Mouse (Mus musculus): ENCODE measurements at regions not wholly inside any gene's neighbourhood (a gene's known extent, or its start where the extent isn't known, plus 50 kb on each side); places are given as distances from the start of the nearest gene placed in this dataset.

DNA sequence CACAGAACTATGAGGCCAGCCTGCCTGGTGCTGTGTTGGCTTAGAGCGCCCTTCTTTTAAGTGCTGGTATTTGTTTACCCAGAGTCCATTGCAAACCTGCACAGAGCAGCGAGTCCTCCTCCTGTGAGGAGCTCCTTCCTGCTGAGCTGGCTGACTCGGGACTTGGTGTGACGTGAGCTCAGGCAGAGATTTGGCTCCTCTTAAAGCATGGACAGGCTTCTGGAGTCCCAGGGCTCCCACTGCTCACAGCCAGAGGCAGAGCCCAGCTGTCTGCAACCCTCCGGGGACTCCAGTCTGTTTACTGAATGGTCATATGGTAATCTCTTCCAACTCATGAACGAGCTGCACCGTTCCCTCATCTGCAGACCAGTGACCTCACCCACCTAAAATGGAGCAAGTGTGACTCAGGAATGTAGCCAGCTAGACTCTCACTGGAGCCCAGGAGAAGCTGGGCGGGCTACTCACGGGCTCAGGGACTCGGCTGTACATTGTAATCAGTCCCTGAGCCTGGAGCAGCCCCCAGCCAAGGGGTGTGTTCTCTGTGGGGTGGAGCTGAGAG lies 715.6 kb upstream of the Car8 start:
- peak; percentile 40 for DNase-seq (ENCODE audit: low spot score)

- DNase-seq (ENCODE audit: low spot score) = no peak
These were observed 714.3 kb upstream of the Car8 start for GRCm38 (mm10) chr4:8953181-8953580.

GRCm38 (mm10) chr4:8949951-8950350 lies 711.1 kb upstream of the Car8 start:
- DNase-seq (ENCODE audit: low spot score) = no peak

GRCm38 (mm10) chr4:8949537-8949936 lies 710.7 kb upstream of the Car8 start:
- DNase-seq (ENCODE audit: low spot score) = no peak

DNA sequence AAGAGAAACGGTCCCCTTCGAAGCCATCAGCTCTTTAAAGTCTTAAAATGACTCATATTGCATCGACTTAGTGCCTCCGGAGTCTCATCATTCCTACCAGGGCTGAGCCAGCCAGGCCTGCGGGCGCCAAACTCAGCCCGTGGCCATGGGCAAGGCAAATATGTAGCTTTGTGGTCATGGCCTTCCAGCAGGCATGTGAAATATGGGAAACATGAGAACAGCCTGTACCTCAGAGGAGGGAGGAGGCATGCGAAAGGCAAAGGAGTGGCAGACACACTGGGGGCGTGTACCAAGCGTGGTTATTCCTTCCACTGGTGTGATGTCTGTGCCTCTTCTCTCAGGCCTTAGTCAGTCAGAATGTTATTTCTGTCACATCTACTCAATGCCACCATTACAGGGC lies 706.3 kb upstream of the Car8 start:
- no peak for DNase-seq (ENCODE audit: low spot score)

DNA sequence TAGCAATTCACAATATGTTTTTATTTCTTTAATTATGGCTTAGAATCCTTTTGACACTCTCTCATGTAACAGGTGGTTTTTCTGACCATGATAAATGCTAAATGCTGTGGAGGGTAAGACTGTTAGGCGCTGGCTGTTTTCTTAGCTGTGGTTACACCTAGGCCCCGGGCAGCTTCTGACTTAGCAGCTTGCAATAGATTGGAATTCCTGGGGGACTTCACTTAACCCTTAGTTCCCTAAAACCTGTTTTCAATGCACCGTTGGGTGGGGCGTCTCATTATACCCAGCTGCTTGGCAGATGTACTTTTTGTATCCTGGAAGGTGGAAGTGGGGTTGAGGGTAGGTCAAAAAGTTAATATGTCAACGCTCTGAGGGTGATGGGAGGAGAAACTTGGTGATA lies 704.2 kb upstream of the Car8 start:
- DNase-seq (ENCODE audit: low spot score) = no peak

GRCm38 (mm10) chr4:8938948-8939411 lies 700.1 kb upstream of the Car8 start:
- no peak for DNase-seq (ENCODE audit: low spot score)

- DNase-seq (ENCODE audit: low spot score) = no peak
These were observed 697.1 kb upstream of the Car8 start for GRCm38 (mm10) chr4:8935899-8936298.

DNA sequence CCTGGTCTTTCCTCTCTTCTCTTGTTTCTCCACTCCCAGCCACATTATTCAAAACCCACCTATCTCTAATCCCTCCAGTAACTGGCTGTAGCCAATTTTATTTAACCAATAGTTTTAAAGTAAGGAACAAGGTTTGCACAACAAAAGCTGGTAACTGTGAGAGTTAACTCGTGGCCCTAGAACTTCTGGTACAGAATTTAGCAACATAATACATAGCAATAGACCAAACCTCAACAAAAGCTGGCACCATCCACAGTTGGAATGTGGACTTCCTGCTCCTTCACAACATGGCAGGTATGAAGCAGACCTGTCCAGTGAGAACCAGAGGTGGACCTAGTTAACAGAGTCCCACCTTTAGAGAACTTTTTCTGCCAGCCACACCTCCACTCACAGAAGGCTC lies 695.7 kb upstream of the Car8 start:
- DNase-seq (ENCODE audit: low spot score) = no peak

- no peak for DNase-seq (ENCODE audit: low spot score)
These were observed 690.5 kb upstream of the Car8 start for GRCm38 (mm10) chr4:8929346-8929745.

- DNase-seq (ENCODE audit: low spot score) = no peak
These were observed 689.9 kb upstream of the Car8 start for GRCm38 (mm10) chr4:8928551-8929305.

- no peak for DNase-seq (ENCODE audit: low spot score)
These were observed 688.5 kb upstream of the Car8 start for GRCm38 (mm10) chr4:8927276-8927906.

GRCm38 (mm10) chr4:8926642-8927275 lies 687.9 kb upstream of the Car8 start:
- DNase-seq (ENCODE audit: low spot score) = no peak

GRCm38 (mm10) chr4:8922695-8923363 lies 684.0 kb upstream of the Car8 start:
- no peak for DNase-seq (ENCODE audit: low spot score)

DNA sequence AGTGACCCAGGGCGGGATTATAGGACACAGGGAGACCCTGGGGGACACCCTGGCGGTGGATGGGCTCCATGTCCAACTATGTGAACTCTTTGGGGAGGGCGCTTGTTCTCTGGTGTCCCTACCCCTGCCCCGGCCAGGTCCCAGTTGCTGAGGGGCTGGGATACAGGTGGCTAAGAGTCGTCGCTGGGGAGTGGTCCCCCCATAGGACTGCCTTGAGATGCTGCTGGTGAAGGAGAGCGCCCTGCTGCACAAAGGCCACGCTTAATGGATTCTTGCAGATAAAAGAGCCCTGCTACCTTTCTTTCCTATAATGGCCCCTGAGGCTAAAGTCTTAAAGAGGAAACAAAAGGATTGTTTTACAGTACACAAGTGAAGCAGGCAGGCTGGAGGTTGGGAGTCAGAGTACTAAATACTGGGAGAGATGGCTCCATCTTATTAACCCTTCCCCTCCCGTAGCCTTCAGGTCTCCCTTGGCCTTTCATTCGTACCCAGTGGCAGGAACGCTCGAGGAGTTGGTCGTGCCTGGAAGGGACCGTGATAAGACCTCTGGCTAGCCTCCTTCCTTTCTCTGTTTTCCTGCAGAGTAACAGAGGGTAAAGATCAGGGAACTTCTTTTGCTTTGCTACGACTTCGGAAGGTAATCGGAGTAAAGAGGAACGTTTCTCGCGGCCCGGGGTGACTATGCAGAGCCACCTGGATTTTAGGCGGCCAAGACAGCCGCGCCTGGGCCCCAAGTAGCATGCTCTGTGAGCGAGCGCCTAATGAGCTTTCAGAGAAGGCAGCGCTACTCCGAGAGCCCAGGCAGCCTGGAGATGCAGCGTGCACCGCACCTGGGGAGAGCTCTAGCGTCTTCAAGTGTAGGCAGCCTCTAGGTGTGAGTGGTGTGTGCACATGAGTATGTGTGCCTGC lies 682.9 kb upstream of the Car8 start:
- peak; percentile 53 for DNase-seq (ENCODE audit: low spot score)

GRCm38 (mm10) chr4:8920306-8920705 lies 681.5 kb upstream of the Car8 start:
- peak; percentile 81 for DNase-seq (ENCODE audit: low spot score)

DNA sequence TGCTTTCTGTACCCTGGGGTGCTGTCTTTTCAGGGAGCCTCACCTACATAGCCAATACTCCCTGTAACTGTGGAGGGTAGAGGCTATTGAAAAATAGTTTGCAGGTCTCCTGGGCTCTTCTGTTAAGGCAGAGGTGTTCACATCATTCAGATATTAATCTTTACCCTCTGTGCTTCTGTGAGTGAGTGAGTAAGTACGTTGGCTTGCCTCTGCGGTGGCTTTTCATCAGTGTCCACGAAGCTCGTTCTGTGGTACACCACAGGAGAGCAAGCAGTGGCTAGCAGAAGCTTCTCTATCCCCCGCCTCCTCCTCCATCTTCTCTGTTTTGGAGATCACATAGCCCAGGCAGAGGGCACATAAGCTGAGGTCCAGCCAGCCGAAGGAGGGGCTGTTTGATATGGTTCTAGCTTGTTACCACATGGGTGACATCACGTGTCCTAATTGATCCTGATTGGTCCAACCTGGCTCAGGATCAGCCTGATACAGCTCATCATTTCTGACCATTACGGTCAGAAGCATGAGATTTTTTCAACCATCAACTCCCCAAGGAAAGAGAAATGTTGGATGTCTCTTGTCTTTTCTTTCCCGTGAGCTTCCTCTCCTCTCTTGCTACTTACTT lies 680.6 kb upstream of the Car8 start:
- peak; percentile 63 for DNase-seq (ENCODE audit: low spot score)

Data from retina, embryonic 14.5 days (tissue).